Mouse (Mus musculus): ENCODE data around the gene Lbh. TPM values are rescaled to one million over a fixed set of nuclear protein-coding genes. Genes with fewer than 3 reads are reported as not detected.

Lbh gene
- polyA plus RNA-seq, 1 experiment: 3.8 TPM

GRCm38 (mm10) chr17:72933116-72933515 is 15.0 kb downstream of the Lbh start:
- Histone ChIP-seq H3K27ac (ENCODE audit: control insufficient read depth, insufficient read depth, low read depth, low read length) (no peak overlapping the region), H3K36me3 (ENCODE audit: control insufficient read depth, insufficient read depth, low read length) (no peaks in the 10 kb centered on the region), H3K4me3 (ENCODE audit: control insufficient read depth, low read depth, low read length) (no peak overlapping the region), H3K4me1 (ENCODE audit: control insufficient read depth, insufficient read depth, low read length) (no peaks in the 10 kb centered on the region; the same call in 1 of the 2 replicates), H3K27me3 (ENCODE audit: control insufficient read depth, insufficient read depth, low read length) (no peaks in the 10 kb centered on the region)
- no peak for TF ChIP-seq CTCF (IDR thresholded peaks at IDR 0.05; ENCODE audit: control insufficient read depth, insufficient read depth, insufficient replicate concordance, low read depth, low read length)
- TF ChIP-seq POLR2A (IDR thresholded peaks at IDR 0.05; ENCODE audit: control insufficient read depth, low read depth, low read length): no peak

- H3K27ac ChIP-seq (ENCODE audit: control insufficient read depth, insufficient read depth, low read depth, low read length): no peak overlapping the region
- H3K36me3 ChIP-seq (ENCODE audit: control insufficient read depth, insufficient read depth, low read length): no peaks in the 10 kb centered on the region
- H3K27me3 ChIP-seq (ENCODE audit: control insufficient read depth, insufficient read depth, low read length): no peaks in the 10 kb centered on the region
- TF ChIP-seq CTCF (IDR thresholded peaks at IDR 0.05; ENCODE audit: control insufficient read depth, insufficient read depth, insufficient replicate concordance, low read depth, low read length) (no peak), POLR2A (IDR thresholded peaks at IDR 0.05; ENCODE audit: control insufficient read depth, low read depth, low read length) (no peak)
- no peaks in the 10 kb centered on the region; the same call in 1 of the 2 replicates for H3K4me1 ChIP-seq (ENCODE audit: control insufficient read depth, insufficient read depth, low read length)
- no peak overlapping the region for H3K4me3 ChIP-seq (ENCODE audit: control insufficient read depth, low read depth, low read length)
Observed at GRCm38 (mm10) chr17:72934146-72934545, 16.0 kb downstream of the Lbh start.

DNA sequence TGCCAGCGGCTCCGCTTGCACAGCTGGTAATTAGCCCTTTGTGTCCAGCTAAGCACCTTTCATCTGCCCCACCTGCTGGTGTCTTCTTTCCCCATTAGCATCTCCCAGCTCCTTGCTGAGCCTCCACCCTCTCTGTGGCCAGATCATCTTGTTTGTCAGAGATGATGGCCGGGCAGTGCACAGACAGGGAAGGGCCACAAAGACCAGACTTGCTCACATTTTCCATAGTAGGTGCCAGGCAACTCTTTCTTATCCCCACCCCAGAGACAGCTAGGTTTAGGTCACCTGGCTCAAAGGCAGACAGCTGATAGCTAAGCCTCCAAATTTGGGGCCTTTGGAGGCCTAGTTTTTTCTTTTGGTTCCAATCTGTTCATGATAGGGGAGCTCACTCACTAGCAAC is 16.5 kb downstream of the Lbh start:
- Histone ChIP-seq H3K36me3 (ENCODE audit: control insufficient read depth, insufficient read depth, low read length) (no peaks in the 10 kb centered on the region), H3K4me3 (ENCODE audit: control insufficient read depth, low read depth, low read length) (no peak overlapping the region), H3K27me3 (ENCODE audit: control insufficient read depth, insufficient read depth, low read length) (no peaks in the 10 kb centered on the region), H3K27ac (ENCODE audit: control insufficient read depth, insufficient read depth, low read depth, low read length) (no peak overlapping the region), H3K4me1 (ENCODE audit: control insufficient read depth, insufficient read depth, low read length) (no peaks in the 10 kb centered on the region; the same call in 1 of the 2 replicates)
- TF ChIP-seq CTCF (IDR thresholded peaks at IDR 0.05; ENCODE audit: control insufficient read depth, insufficient read depth, insufficient replicate concordance, low read depth, low read length): no peak

DNA sequence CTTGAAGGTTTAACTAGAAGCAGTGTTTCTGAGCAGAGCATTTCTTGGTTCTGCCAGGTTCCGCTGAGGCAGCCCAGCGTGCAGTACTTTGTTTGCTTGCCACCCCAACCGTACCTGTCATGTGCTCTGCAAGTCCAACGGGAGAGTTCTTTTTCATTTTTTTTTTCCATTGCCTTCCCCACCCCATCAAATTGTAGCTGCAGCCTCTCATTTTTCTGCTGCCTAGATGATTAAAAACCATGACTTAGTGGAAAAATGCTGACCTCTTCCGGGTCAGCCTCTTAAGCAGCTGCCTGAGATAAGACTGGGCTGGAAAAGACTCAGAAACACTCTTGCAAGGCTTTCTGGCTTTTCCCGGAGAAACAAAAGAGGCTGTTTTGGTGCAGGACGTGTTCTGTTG is 17.8 kb downstream of the Lbh start:
- H3K27ac ChIP-seq (ENCODE audit: control insufficient read depth, insufficient read depth, low read depth, low read length): no peak overlapping the region
- no peaks in the 10 kb centered on the region; the same call in 1 of the 2 replicates for H3K4me1 ChIP-seq (ENCODE audit: control insufficient read depth, insufficient read depth, low read length)
- no peaks in the 10 kb centered on the region for H3K36me3 ChIP-seq (ENCODE audit: control insufficient read depth, insufficient read depth, low read length)
- no peak overlapping the region for H3K4me3 ChIP-seq (ENCODE audit: control insufficient read depth, low read depth, low read length)
- TF ChIP-seq POLR2A (IDR thresholded peaks at IDR 0.05; ENCODE audit: control insufficient read depth, low read depth, low read length) (no peak), CTCF (IDR thresholded peaks at IDR 0.05; ENCODE audit: control insufficient read depth, insufficient read depth, insufficient replicate concordance, low read depth, low read length) (no peak)
- H3K27me3 ChIP-seq (ENCODE audit: control insufficient read depth, insufficient read depth, low read length): no peaks in the 10 kb centered on the region

DNA sequence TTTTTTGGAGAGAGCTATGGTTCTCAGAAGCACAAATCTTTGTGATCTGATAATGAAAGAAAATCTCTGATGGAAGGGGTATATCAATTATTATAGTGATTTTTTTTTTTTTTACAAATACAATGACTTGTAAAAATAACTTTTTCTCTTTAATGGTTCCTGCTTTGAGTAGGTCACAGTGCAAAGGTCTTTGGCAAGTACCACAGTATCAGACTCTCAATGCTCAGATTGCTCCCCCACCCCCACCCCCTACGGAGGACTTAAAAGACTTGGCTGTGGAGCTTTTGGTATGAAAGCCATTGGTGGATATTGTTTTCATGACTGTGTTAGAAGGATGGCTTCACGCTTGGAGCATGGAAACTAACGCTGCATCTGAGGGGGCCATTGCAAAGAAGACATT is 18.2 kb downstream of the Lbh start:
- no peak overlapping the region for H3K27ac ChIP-seq (ENCODE audit: control insufficient read depth, insufficient read depth, low read depth, low read length)

DNA sequence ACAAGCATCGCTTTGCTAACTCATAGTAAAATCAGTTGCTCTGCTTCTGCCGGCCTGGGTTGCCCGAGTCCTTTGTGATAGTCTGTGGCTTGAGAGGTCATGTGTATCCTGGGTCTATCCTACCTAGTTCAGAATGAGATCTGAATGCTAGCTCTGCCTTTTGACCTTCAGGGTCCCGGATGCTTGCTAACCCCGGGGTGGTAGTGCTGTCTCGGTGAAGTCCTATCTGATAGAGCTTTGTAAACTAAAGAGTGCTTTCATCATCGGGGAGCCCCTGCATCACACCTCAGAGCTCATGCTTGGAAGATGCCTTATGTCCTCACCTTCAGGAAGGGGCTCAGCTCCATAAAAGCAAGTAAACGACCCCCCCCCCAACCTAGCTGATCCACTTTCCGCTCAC is 19.1 kb downstream of the Lbh start:
- no peak for TF ChIP-seq CTCF (IDR thresholded peaks at IDR 0.05; ENCODE audit: control insufficient read depth, insufficient read depth, insufficient replicate concordance, low read depth, low read length)
- TF ChIP-seq POLR2A (IDR thresholded peaks at IDR 0.05; ENCODE audit: control insufficient read depth, low read depth, low read length): no peak
- Histone ChIP-seq H3K36me3 (ENCODE audit: control insufficient read depth, insufficient read depth, low read length) (no peaks in the 10 kb centered on the region), H3K4me1 (ENCODE audit: control insufficient read depth, insufficient read depth, low read length) (no peaks in the 10 kb centered on the region; the same call in 1 of the 2 replicates), H3K4me3 (ENCODE audit: control insufficient read depth, low read depth, low read length) (no peak overlapping the region), H3K27ac (ENCODE audit: control insufficient read depth, insufficient read depth, low read depth, low read length) (no peak overlapping the region), H3K27me3 (ENCODE audit: control insufficient read depth, insufficient read depth, low read length) (no peaks in the 10 kb centered on the region)

More for the DNA sequence above, 18.2 kb downstream of the Lbh start:
- Histone ChIP-seq H3K4me3 (ENCODE audit: control insufficient read depth, low read depth, low read length) (no peak overlapping the region), H3K27me3 (ENCODE audit: control insufficient read depth, insufficient read depth, low read length) (no peaks in the 10 kb centered on the region), H3K36me3 (ENCODE audit: control insufficient read depth, insufficient read depth, low read length) (no peaks in the 10 kb centered on the region), H3K4me1 (ENCODE audit: control insufficient read depth, insufficient read depth, low read length) (no peaks in the 10 kb centered on the region; the same call in 1 of the 2 replicates)
- TF ChIP-seq CTCF (IDR thresholded peaks at IDR 0.05; ENCODE audit: control insufficient read depth, insufficient read depth, insufficient replicate concordance, low read depth, low read length) (no peak), POLR2A (IDR thresholded peaks at IDR 0.05; ENCODE audit: control insufficient read depth, low read depth, low read length) (no peak)

- H3K36me3 ChIP-seq (ENCODE audit: control insufficient read depth, insufficient read depth, low read length): no peaks in the 10 kb centered on the region
- no peak overlapping the region for H3K4me3 ChIP-seq (ENCODE audit: control insufficient read depth, low read depth, low read length)
- no peaks in the 10 kb centered on the region for H3K27me3 ChIP-seq (ENCODE audit: control insufficient read depth, insufficient read depth, low read length)
- no peaks in the 10 kb centered on the region; the same call in 1 of the 2 replicates for H3K4me1 ChIP-seq (ENCODE audit: control insufficient read depth, insufficient read depth, low read length)
- TF ChIP-seq CTCF (IDR thresholded peaks at IDR 0.05; ENCODE audit: control insufficient read depth, insufficient read depth, insufficient replicate concordance, low read depth, low read length): no peak
- no peak for TF ChIP-seq POLR2A (IDR thresholded peaks at IDR 0.05; ENCODE audit: control insufficient read depth, low read depth, low read length)
- no peak overlapping the region for H3K27ac ChIP-seq (ENCODE audit: control insufficient read depth, insufficient read depth, low read depth, low read length)
Observed at GRCm38 (mm10) chr17:72938026-72938795, 20.1 kb downstream of the Lbh start.

Data from testis, adult 2 months (tissue).